Mouse (Mus musculus): ENCODE measurements around the gene Mlc1. TPM values are rescaled to one million over a fixed set of nuclear protein-coding genes. Genes with fewer than 3 reads are reported as not detected.

The Mlc1 gene
- not detected for total RNA-seq (2023)

DNA sequence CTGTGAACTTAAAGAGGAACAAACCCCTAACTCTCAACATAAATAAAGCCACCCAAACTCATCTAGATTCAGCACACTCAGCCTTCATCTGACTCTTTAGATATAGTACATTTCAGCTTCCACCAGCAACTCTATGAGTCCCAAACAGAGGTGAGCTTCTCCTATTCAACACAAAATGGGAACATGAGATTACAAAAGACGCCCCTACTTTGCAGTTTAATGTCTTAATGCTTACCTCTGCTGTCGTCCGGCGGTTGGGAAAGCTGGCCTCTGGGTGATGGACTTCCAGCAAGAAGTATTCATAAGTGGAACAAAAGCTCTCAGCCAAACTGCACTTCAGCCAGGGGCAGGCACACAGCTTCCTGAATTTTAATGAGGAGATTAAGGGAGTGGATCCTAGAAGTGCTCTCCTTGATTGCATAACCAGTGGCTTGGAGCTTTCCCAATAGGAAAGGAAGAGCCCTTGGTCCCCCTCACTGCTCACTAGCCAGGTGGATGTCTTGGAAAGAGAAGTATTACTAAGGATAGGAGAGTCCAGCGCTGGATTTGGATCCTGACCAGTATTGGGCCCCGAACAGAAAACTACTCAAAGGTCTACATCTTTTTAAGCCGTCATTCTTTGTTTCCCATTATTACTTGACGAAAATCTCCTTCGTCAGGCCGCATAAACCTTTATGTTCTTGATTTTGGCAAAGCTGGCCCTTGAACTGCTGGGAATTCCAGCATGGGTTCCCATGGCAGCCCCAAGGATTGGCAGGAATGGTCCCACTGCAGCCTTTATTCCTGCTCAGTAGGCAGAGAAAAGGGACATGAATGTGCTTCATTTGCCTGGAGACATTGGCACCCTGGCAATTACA, at the start of gene Mlc1:
Gene Mlc1 (minus strand): TSS at position 727 of the 857 bp plus-strand sequence.

GRCm38 (mm10) chr15:88982534-88983079, 3.8 kb upstream of the Mlc1 start, which contains the start of gene Mov10l1:
Gene Mov10l1, plus strand, starts transcription at chr15:88982909.

DNA sequence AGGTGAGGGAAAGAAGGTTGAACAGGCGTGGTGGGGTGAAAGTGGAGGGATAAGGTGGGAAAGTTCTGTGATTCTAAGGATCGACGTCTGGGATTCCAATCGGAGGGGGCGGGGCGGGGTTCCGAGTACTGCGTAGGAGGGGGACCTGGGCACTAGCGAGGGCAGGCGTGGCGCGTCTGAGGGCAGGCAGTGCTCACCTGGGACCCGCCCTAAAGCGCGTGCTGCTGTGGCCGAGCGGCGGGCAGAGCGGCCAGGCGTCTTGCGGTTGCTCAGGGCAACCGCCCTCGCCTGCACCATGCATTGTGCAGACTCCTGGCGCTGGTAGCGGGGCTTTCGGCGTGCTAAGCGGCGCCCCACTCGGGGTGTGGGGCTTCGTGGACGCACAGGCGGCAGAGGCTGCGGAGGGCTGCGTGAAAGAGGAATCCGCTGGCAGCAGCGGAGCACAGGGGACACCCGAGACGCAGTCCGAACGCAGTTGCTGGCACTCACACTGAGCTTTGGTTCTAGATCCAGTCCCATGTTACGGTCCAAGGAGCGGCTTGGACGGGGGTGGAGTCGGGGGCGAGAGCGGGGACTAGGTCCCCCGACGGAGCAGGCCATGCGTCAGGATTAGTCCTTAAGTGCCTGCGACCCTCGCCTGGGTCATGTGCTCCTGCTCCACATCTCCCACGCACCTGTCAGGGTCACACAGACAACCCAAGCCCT, 24.3 kb downstream of the Mlc1 start, which contains the start of gene Ttll8:
Gene Ttll8 (minus strand): TSS at position 51 of the 705 bp plus-strand sequence.

Other genes with a start within 250 kb of the Mlc1 start
- gene Brd1, start 244.8 kb downstream of the Mlc1 start, total RNA-seq (2023), result 151 TPM
- 17.2 TPM for gene Zbed4, start 227.3 kb downstream of the Mlc1 start, total RNA-seq (2023)
- 13.0 TPM for gene Alg12, start 159.7 kb downstream of the Mlc1 start, total RNA-seq (2023)
- gene Creld2, start 159.4 kb downstream of the Mlc1 start, total RNA-seq (2023), result 22.7 TPM
- 83.8 TPM for gene Pim3, start 116.8 kb downstream of the Mlc1 start, total RNA-seq (2023)
- gene Ttll8, start 24.6 kb downstream of the Mlc1 start, total RNA-seq (2023), result not detected
- not detected for gene Mov10l1, start 3.9 kb upstream of the Mlc1 start, total RNA-seq (2023)
- gene Panx2, start 80.7 kb upstream of the Mlc1 start, total RNA-seq (2023), result not detected
- 38.6 TPM for gene Trabd, start 96.1 kb upstream of the Mlc1 start, total RNA-seq (2023)
- 23.0 TPM for gene Selenoo, start 110.1 kb upstream of the Mlc1 start, total RNA-seq (2023)
- gene Tubgcp6, start 144.1 kb upstream of the Mlc1 start, total RNA-seq (2023), result 36.6 TPM
- gene Hdac10, start 149.7 kb upstream of the Mlc1 start, total RNA-seq (2023), result 25.4 TPM
- gene Mapk12, start 161.7 kb upstream of the Mlc1 start, total RNA-seq (2023), result 3.9 TPM
- 26.2 TPM for gene Mapk11, start 170.6 kb upstream of the Mlc1 start, total RNA-seq (2023)
- 2.8 TPM for gene Plxnb2, start 201.8 kb upstream of the Mlc1 start, total RNA-seq (2023)
- 21.9 TPM for gene Dennd6b, start 217.5 kb upstream of the Mlc1 start, total RNA-seq (2023)
- gene Ppp6r2, start 232.5 kb upstream of the Mlc1 start, total RNA-seq (2023), result 52.2 TPM